ENCODE assay signal across 13 mouse cellular contexts in genomic region chr5:77888534-77888933, GRCm38 (mm10).
DNase-seq lines count a peak whose midpoint lies in the region; ATAC-seq and TF ChIP-seq lines count a peak whose summit lies in the region.
"Had no signal": no experiment of that assay in that cellular context is flagged by ENCODE, and none has a peak within 500 bp of the region (broad histone marks: within the 10 kb centered on the region; RNA-seq: fewer than 3 reads in every experiment).

No protein-coding gene starts in this region.

- H3K4me2 ChIP-seq in lung, postnatal 0 days (replicated peaks; ENCODE audit: low read depth, low read length): no peak overlapping the region
- H3K4me2 ChIP-seq: heart, embryonic 15.5 days had no signal

- DNase-seq in cerebellum, postnatal 14 days: peak; percentile 12 to 17
- DNase-seq in cerebellum, adult 18-20 months: no peak
- peak; percentile 4 to 24 for DNase-seq in lung, postnatal 4 days
- no peak for DNase-seq in lung, postnatal 0 days (ENCODE audit: low spot score)
- peak; percentile 74 for DNase-seq in layer of hippocampus, adult 9-11 months
- peak; percentile 23 for DNase-seq in right cerebral cortex, postnatal 14 days
- no peak for DNase-seq in adrenal gland, postnatal 14 days
- no peak for DNase-seq in spleen, postnatal 10 days (ENCODE audit: low spot score in 2 of 2)
- DNase-seq: gastrocnemius, postnatal 25 days; kidney, adult 2 months had no signal

- WGBS in lung, postnatal 0 days: 62% methylated on average over 9 of the region's 9 CpGs

- ATAC-seq in lung, postnatal 0 days: no peak

- TF ChIP-seq CTCF in lung, postnatal 0 days (IDR thresholded peaks at IDR 0.05): no peak

- no peak for TF ChIP-seq EP300 in lung, postnatal 0 days (IDR thresholded peaks at IDR 0.05)

- H3K9ac ChIP-seq in lung, postnatal 0 days (replicated peaks; ENCODE audit: low read depth): no peak overlapping the region
- H3K9ac ChIP-seq: heart, embryonic 15.5 days had no signal

- no peaks in the 10 kb centered on the region for H3K36me3 ChIP-seq in lung, postnatal 0 days (ENCODE audit: insufficient read depth, low read length)
- H3K36me3 ChIP-seq: G1E; heart, embryonic 15.5 days had no signal

- H3K4me1 ChIP-seq in lung, postnatal 0 days (ENCODE audit: insufficient read depth, low read depth, low read length): no peaks in the 10 kb centered on the region
- H3K4me1 ChIP-seq: heart, embryonic 15.5 days had no signal

- H3K4me3 ChIP-seq in lung, postnatal 0 days (ENCODE audit: low read depth, low read length): no peak overlapping the region
- H3K4me3 ChIP-seq: heart, embryonic 15.5 days; myocyte had no signal

- H3K27me3 ChIP-seq in lung, postnatal 0 days (replicated peaks; ENCODE audit: insufficient read depth, low read length): no peaks in the 10 kb centered on the region
- H3K27me3 ChIP-seq: heart, embryonic 15.5 days had no signal

- no peaks in the 10 kb centered on the region for H3K9me3 ChIP-seq in lung, postnatal 0 days (ENCODE audit: low read length)
- H3K9me3 ChIP-seq: heart, embryonic 15.5 days had no signal

- H3K27ac ChIP-seq in lung, postnatal 0 days (ENCODE audit: low read length): no peak overlapping the region
- H3K27ac ChIP-seq: heart, embryonic 15.5 days had no signal

Comparison
In these comparisons a context has a peak if more than half of its experiments do, and no peak if none do; other contexts are left out.
1. DNase-seq: peak in cerebellum, postnatal 14 days (2 of 2), lung, postnatal 4 days (2 of 2), layer of hippocampus, adult 9-11 months (single experiment) and right cerebral cortex, postnatal 14 days (single experiment); none in cerebellum, adult 18-20 months (0 of 2), lung, postnatal 0 days (single experiment), adrenal gland, postnatal 14 days (single experiment) and spleen, postnatal 10 days (0 of 2).